Mouse (Mus musculus) hindbrain, embryonic 16.5 days (tissue): ENCODE data around the gene Trim65. TPM values are rescaled to one million over a fixed set of nuclear protein-coding genes. Genes with fewer than 3 reads are reported as not detected.
"Not testable (repeated sequence)": the region's sequence is repeated elsewhere in the genome, so short reads cannot be mapped to it uniquely, and the experiment has no call there.

Source experiments
- ATAC-seq: fragments of 200-750 bp; cut with Nextera tagmentation; 2 replicates; pipeline ENCODE4 v1.8.0; 2017; ENCODE audit warnings: moderate TSS enrichment, moderate library complexity
- H3K27ac ChIP-seq: fragments of 300-500 bp; sonication (generic); 2 replicates; pipeline ENCODE4 v1.5.1; 2014; ENCODE audit warnings: low read depth, mild to moderate bottlenecking, control low read depth, low read length, moderate library complexity
- H3K27me3 ChIP-seq: fragments of 300-500 bp; sonication (generic); replicated peaks from 2 replicates; pipeline ENCODE4 v1.6.1; 2014; ENCODE audit warnings: low read length; ENCODE audit not compliant: control insufficient read depth, insufficient read depth
- H3K36me3 ChIP-seq: fragments of 300-500 bp; sonication (generic); 2 replicates; pipeline ENCODE4 v1.6.1; 2014; ENCODE audit warnings: mild to moderate bottlenecking, low read length, moderate library complexity, mixed read lengths; ENCODE audit not compliant: control insufficient read depth, insufficient read depth
- H3K4me1 ChIP-seq: fragments of 300-500 bp; sonication (generic); 2 replicates; pipeline ENCODE4 v1.6.1; 2014; ENCODE audit warnings: low read depth, low read length; ENCODE audit not compliant: control insufficient read depth, insufficient read depth
- H3K4me2 ChIP-seq: fragments of 300-500 bp; sonication (generic); 2 replicates; pipeline ENCODE4 v1.6.1; 2014; ENCODE audit warnings: mild to moderate bottlenecking, low read length, control low read depth, moderate library complexity
- H3K4me3 ChIP-seq: fragments of 300-500 bp; sonication (generic); 2 replicates; pipeline ENCODE4 v1.5.1; 2014; ENCODE audit warnings: mild to moderate bottlenecking, low read length, control low read depth, moderate library complexity
- H3K9ac ChIP-seq: fragments of 300-500 bp; sonication (generic); 2 replicates; pipeline ENCODE4 v1.6.1; 2014; ENCODE audit warnings: low read depth, mild to moderate bottlenecking, control low read depth, low read length, moderate library complexity
- H3K9me3 ChIP-seq: fragments of 300-500 bp; sonication (generic); 2 replicates; pipeline ENCODE4 v1.6.1; 2014; ENCODE audit warnings: mild to moderate bottlenecking, low read length, moderate library complexity; ENCODE audit not compliant: control insufficient read depth
- WGBS: fragments of 180-500 bp; shearing (Covaris S2); extraction: QIAGEN DNeasy Blood & Tissue Kit; methylation state at CpG from one replicate; pipeline ENCODE4 v1.1.7; 2014; 5-methylcytosine and 5-hydroxymethylcytosine counted together
- polyA plus RNA-seq: library from polyadenylated mRNA; unstranded; fragments of >200 nt; fragmentation: Nextera tagmentation; extraction: Ambion mirVana; gene quantifications from 2 replicates; pipeline ENCODE4 v1.2.1, GENCODE M21; 2015

Trim65 gene
- polyA plus RNA-seq, 1 experiment from 2014 or later, result 3.0 TPM

DNA sequence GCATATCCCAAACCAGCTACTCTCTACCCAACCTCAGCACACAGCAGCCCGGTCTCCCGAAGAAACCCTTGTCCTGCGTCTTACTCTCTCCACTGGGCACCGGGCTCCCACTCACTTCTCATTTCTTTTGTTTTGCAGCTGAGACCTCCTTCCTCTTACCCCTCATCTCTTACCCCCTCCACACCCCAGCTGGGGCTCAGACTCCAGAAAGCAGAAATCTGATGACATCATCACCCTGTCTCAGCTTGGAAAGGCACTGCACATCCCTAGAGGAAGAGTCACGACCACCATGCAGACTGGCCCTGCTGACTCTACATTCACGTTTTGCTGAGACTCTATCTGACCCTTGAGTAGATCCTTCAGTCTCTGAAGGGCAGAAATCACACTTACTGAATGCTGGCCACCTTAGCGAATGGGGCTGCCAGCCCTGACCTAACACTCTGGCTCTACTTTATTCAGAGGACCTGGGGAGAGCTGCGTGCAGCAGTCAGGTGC, 888 bp downstream of the Trim65 start:
- WGBS, result 27% methylated on average over 8 of the region's 8 CpGs
- no peaks in the 10 kb centered on the region for H3K9me3 ChIP-seq
- ATAC-seq, result peak; percentile 19
- H3K4me2 ChIP-seq, result peak overlapping the region; percentile 77
- peaks cover 11% of the 10 kb centered on the region for H3K36me3 ChIP-seq
- no peaks in the 10 kb centered on the region for H3K27me3 ChIP-seq
- H3K9ac ChIP-seq, result peak overlapping the region; percentile 84
- peak overlapping the region; percentile 61 for H3K4me3 ChIP-seq
- peaks cover 25% of the 10 kb centered on the region for H3K4me1 ChIP-seq
- H3K27ac ChIP-seq, result peak overlapping the region; percentile 94

DNA sequence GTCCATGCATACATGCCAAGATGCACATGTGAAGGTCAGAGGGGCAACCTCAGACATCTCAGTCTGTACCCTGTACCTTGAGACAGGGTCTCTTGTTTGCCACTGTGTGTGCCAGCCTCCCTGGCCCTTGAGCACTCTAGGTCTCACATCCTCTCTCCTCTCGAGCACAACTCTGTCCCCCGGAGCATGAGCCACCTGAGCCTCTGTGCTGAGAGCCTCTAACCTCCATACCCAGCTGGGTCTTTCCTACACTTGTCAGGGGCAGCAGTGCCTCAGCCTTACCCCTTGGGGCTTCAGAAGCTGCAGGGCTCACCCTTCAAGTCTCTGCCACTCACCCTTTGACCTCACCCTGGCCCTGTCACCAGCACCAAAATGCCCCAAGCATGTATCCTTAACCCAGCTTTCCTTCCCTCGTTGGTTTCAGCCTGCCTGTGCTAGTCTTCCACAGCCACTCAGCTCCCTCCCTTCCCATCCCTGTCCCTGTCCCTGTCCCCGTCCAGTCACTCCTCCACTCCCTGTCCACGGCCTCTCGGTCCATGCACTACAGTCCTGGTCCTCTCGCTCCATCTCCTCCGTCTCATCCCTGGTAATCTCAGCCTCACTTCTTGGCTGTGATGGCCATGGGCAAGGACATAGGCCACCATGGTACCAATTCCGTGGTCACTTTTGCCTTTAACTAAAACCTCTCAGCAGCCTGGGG, 1.7 kb downstream of the Trim65 start:
- Histone ChIP-seq H3K27me3 (no peaks in the 10 kb centered on the region), H3K4me1 (peaks cover 25% of the 10 kb centered on the region), H3K9me3 (no peaks in the 10 kb centered on the region), H3K27ac (no peak overlapping the region), H3K36me3 (peaks cover 11% of the 10 kb centered on the region), H3K4me3 (no peak overlapping the region), H3K9ac (peak overlapping the region; percentile 84; the same call in 1 of the 2 replicates), H3K4me2 (peak overlapping the region; percentile 77)
- WGBS, result 76% methylated on average over 9 of the region's 9 CpGs
- no peak for ATAC-seq

- Histone ChIP-seq H3K4me3 (no peak overlapping the region), H3K27ac (peak overlapping the region; percentile 4; the same call in 1 of the 2 replicates), H3K4me2 (no peak overlapping the region), H3K36me3 (peaks cover 11% of the 10 kb centered on the region), H3K9me3 (no peaks in the 10 kb centered on the region), H3K27me3 (no peaks in the 10 kb centered on the region), H3K9ac (no peak overlapping the region), H3K4me1 (peaks cover 25% of the 10 kb centered on the region)
- 54% methylated on average over 9 of the region's 9 CpGs for WGBS
- ATAC-seq, result no peak
These were observed 2.9 kb downstream of the Trim65 start for GRCm38 (mm10) chr11:116127986-116128385.

DNA sequence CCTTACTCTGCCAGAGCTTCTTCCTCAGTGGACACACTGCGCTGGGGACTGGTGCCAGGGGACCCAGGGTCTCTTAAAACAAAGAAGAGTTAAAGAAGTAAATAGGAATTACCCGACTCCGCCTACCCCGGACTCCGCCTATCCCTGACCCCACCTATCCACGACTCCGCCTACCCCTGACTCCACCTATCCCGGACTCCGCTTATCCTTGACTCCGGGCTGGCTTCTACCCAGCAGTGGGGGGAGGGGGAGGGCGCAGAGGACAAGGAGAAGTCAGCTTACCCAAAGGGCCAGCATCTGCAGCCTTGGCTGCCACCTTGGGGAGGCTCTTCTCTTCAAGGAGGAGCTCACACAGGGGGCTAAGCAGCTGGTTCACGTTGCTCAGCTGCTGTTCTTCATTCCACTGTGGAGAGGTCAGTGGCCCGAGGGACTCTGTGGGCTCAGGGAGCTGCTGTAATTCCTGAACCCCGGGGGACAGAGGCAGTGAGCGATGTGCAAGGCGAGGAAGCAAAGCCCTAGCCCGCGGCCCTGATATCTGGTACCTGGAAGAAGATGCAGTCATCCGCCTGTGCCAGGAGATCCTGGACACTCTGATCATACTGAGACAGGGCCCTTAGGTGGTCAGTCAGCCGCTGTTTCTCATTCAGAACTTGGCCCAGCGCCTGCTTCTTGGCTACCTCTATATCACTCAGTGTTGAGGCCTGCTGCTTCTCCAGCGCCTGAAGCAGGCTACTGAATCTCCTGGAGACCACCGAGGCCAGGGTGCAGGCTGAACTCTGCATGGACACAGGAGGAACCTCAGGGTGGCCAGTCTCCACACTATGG, 3.6 kb downstream of the Trim65 start, which contains the start of gene Trim47:
Trim47 (minus strand) TSS at position 55 of the 825 bp plus-strand sequence.
- H3K27ac ChIP-seq, result peak within 1 kb of the TSS; percentile 4
- H3K27me3 ChIP-seq, result no peaks in the 10 kb centered on the region
- H3K9me3 ChIP-seq, result no peaks in the 10 kb centered on the region
- H3K36me3 ChIP-seq, result peaks cover 11% of the 10 kb centered on the region
- ATAC-seq, result no peak
- 0 out of 2 replicates have a peak within 1 kb of the TSS, but pooled peaks have one; percentile 3 for H3K4me2 ChIP-seq
- 0 out of 2 replicates have a peak within 1 kb of the TSS, but pooled peaks have one; percentile 3 for H3K9ac ChIP-seq
- H3K4me1 ChIP-seq, result peaks cover 25% of the 10 kb centered on the region
- H3K4me3 ChIP-seq, result no peak within 1 kb of the TSS
- WGBS, result 29% methylated on average over 22 of the region's 23 CpGs

GRCm38 (mm10) chr11:116126261-116126660, 4.7 kb downstream of the Trim65 start:
- no peaks in the 10 kb centered on the region for H3K9me3 ChIP-seq
- WGBS, result 95% methylated on average over 15 of the region's 15 CpGs
- H3K4me3 ChIP-seq, result no peak overlapping the region
- H3K27me3 ChIP-seq, result no peaks in the 10 kb centered on the region
- H3K27ac ChIP-seq, result no peak overlapping the region
- H3K36me3 ChIP-seq, result peaks cover 8% of the 10 kb centered on the region
- H3K4me1 ChIP-seq, result peaks cover 19% of the 10 kb centered on the region
- ATAC-seq, result no peak
- H3K4me2 ChIP-seq, result no peak overlapping the region
- no peak overlapping the region for H3K9ac ChIP-seq

GRCm38 (mm10) chr11:116121731-116122245, 9.1 kb downstream of the Trim65 start:
- H3K9ac ChIP-seq, ATAC-seq, H3K9me3 ChIP-seq, H3K4me3 ChIP-seq, H3K4me2 ChIP-seq, H3K27me3 ChIP-seq, H3K27ac ChIP-seq, H3K4me1 ChIP-seq, H3K36me3 ChIP-seq: not testable (repeated sequence)
- 89% methylated on average over 8 of the region's 8 CpGs for WGBS

DNA sequence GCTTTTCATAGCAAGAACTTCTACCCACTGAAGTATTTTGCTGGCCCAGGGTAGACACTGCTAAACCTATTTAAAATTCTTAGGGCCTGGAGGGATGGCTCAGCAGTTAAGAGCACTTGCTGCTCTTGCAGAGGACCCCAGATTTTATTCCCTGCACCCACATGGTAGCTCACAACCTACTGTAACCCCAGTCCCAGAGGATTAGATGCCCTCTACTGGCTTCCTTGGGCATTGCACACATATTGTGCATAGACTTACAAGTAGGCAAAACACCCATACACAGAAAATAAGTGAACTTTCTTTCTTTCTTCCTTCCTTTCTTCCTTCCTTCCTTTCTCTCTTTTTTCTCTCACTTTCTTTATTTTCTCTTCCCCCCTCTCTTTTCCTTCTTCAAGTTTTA, 13.1 kb downstream of the Trim65 start:
- Histone ChIP-seq H3K4me2 (no peak overlapping the region), H3K9me3 (no peaks in the 10 kb centered on the region), H3K27ac (no peak overlapping the region), H3K4me3 (no peak overlapping the region), H3K4me1 (no peaks in the 10 kb centered on the region), H3K36me3 (no peaks in the 10 kb centered on the region), H3K27me3 (no peaks in the 10 kb centered on the region), H3K9ac (no peak overlapping the region)
- no peak for ATAC-seq

- no peak overlapping the region for H3K4me2 ChIP-seq
- no peak overlapping the region for H3K9ac ChIP-seq
- H3K9me3 ChIP-seq, result no peaks in the 10 kb centered on the region
- no peak for ATAC-seq
- no peak overlapping the region for H3K27ac ChIP-seq
- H3K36me3 ChIP-seq, result no peaks in the 10 kb centered on the region
- H3K4me3 ChIP-seq, result no peak overlapping the region
- WGBS, result 84% methylated on average over 12 of the region's 12 CpGs
- H3K4me1 ChIP-seq, result no peaks in the 10 kb centered on the region
- no peaks in the 10 kb centered on the region for H3K27me3 ChIP-seq
These were observed 13.7 kb downstream of the Trim65 start for GRCm38 (mm10) chr11:116117241-116117640.
